Mouse (Mus musculus): Measurements from ENCODE around the gene Optn. TPM values are rescaled to one million over a fixed set of nuclear protein-coding genes. Genes with fewer than 3 reads are reported as not detected.

Gene Optn
- polyA plus RNA-seq, 1 experiment from 2014 or later, result 17.0 TPM

DNA sequence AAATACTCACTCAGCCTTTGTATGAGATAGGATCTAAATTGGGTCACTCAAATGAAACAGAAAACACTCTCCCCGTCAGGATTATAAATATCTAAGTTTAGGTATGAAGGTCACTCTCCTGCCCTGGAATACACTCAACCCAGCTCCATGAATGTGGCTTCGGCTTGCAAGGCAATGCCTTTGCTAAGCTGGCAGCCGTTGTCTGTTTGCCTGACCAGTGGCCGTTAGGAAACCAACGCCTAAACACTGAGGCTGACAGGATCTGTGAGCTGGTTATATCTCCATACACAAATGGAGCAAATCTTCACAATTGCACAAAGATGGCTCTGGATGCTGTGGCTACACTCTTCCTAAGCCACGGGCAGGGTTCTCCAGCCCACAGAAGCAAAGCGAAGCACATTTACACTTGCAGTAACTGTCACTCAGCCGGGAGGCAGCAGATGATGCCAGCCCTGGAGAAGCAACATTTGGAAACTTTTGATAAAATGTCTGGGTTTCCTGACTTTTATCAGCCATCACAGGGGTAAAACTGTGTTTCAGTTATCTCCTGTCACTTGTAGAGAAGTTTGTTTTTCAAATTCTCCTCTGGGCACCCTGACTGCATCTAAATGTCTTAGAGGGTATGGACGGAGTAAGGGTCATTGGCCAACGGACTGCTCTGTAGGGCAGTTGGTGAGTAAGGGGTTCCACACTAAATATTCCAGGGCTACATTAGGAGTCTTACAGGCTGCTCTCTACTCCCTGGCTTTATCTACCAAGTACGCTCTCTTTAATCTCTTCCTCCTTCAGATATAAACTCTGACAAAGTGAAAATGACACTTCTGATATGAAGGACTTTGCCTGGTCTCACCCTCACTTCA lies 21.0 kb downstream of the Optn start:
- Histone ChIP-seq H3K36me3 (ENCODE audit: control insufficient read depth, insufficient read depth, low read length) (no peaks in the 10 kb centered on the region), H3K27me3 (ENCODE audit: control insufficient read depth, insufficient read depth, low read length) (no peaks in the 10 kb centered on the region), H3K4me2 (replicated peaks; ENCODE audit: low read depth) (no peak overlapping the region), H3K27ac (replicated peaks) (no peak overlapping the region), H3K9me3 (ENCODE audit: control insufficient read depth, low read length) (no peaks in the 10 kb centered on the region), H3K9ac (ENCODE audit: low read length) (no peak overlapping the region), H3K4me1 (replicated peaks; ENCODE audit: control insufficient read depth, insufficient read depth) (no peaks in the 10 kb centered on the region), H3K4me3 (ENCODE audit: low read depth, low read length) (no peak overlapping the region)
- ATAC-seq (ENCODE audit: low FRiP score, low TSS enrichment) (no peak), DNase-seq (ENCODE audit: low spot score) (no peak)
- no peak for TF ChIP-seq EP300 (optimal IDR thresholded peaks at IDR 0.05)
- no peak for TF ChIP-seq CTCF (IDR thresholded peaks at IDR 0.05; ENCODE audit: low read depth)
- 63% methylated on average over 11 of the region's 11 CpGs for WGBS

DNA sequence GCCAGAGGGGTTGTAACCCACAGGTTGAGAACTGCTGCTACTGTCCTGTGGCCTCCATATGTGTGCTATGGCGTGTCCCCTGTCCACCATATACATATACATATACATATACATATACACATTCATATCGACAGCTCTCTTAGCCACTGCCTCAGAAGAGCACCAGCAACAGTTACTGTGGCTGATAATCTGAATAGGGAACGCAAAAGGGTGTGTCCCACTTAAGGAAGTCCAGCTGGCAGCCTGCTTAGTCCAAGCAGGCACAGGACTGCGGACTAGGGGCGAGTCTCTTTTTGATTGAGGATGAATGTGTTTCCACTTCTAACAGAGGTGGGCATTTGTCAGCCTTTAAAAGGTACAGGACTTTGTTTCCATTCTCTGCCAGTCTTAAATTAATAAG lies 22.0 kb downstream of the Optn start:
- Histone ChIP-seq H3K27me3 (ENCODE audit: control insufficient read depth, insufficient read depth, low read length) (no peaks in the 10 kb centered on the region), H3K4me2 (replicated peaks; ENCODE audit: low read depth) (no peak overlapping the region), H3K4me1 (replicated peaks; ENCODE audit: control insufficient read depth, insufficient read depth) (no peaks in the 10 kb centered on the region), H3K27ac (replicated peaks) (no peak overlapping the region), H3K9ac (ENCODE audit: low read length) (no peak overlapping the region), H3K9me3 (ENCODE audit: control insufficient read depth, low read length) (no peaks in the 10 kb centered on the region), H3K36me3 (ENCODE audit: control insufficient read depth, insufficient read depth, low read length) (no peaks in the 10 kb centered on the region), H3K4me3 (ENCODE audit: low read depth, low read length) (no peak overlapping the region)
- ATAC-seq (ENCODE audit: low FRiP score, low TSS enrichment), result no peak
- WGBS, result 58% methylated on average over 5 of the region's 5 CpGs
- DNase-seq (ENCODE audit: low spot score), result no peak
- no peak for TF ChIP-seq EP300 (optimal IDR thresholded peaks at IDR 0.05)

DNA sequence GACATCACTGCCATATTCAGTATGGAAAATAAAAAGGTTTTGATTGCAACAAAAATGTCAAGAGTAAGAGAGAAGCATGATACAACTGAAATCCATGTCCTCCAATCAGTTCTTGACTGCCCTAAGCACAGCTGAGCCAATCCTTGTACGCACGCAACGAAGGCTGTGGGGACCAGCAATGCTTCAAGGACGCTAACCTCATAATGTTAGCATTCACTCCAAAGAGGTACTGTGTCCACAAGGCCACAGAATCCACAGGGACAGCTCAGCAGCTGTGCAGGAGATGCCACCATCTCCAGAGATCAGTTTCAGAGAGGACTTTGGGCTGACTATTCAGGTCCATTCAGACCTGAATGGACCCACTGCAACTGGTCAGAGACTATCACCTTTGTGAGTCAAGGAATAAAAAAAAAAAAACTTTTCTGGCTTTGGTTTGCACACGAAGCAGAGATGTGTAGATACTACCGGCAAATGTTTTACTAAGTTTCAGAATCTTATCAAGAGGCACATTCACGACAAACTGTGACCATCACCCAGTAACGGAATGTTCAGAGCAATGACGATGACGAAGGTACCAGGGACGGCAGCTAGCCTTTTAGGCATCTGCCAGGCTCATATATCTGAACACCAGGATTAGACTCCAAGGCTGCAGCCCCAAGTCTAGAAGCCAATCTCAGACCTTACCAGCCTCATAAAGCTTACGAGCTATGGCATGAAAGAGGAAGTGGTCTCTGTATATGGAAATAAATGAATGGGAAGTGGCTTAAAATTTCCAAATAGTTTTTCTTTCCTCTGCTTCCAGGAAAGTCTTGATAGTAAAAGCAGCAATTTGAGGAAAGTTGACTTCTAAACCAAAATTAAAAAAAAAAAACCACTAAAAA lies 23.3 kb downstream of the Optn start:
- no peak for TF ChIP-seq EP300 (optimal IDR thresholded peaks at IDR 0.05)
- Histone ChIP-seq H3K27ac (replicated peaks) (peak overlapping the region; percentile 40; the same call in 1 of the 2 replicates), H3K27me3 (ENCODE audit: control insufficient read depth, insufficient read depth, low read length) (no peaks in the 10 kb centered on the region), H3K9me3 (ENCODE audit: control insufficient read depth, low read length) (no peaks in the 10 kb centered on the region), H3K4me1 (replicated peaks; ENCODE audit: control insufficient read depth, insufficient read depth) (no peaks in the 10 kb centered on the region), H3K36me3 (ENCODE audit: control insufficient read depth, insufficient read depth, low read length) (no peaks in the 10 kb centered on the region), H3K4me2 (replicated peaks; ENCODE audit: low read depth) (no peak overlapping the region), H3K9ac (ENCODE audit: low read length) (no peak overlapping the region), H3K4me3 (ENCODE audit: low read depth, low read length) (no peak overlapping the region)
- WGBS, result 75% methylated on average over 12 of the region's 12 CpGs
- no peak for DNase-seq (ENCODE audit: low spot score)
- ATAC-seq (ENCODE audit: low FRiP score, low TSS enrichment), result no peak

DNA sequence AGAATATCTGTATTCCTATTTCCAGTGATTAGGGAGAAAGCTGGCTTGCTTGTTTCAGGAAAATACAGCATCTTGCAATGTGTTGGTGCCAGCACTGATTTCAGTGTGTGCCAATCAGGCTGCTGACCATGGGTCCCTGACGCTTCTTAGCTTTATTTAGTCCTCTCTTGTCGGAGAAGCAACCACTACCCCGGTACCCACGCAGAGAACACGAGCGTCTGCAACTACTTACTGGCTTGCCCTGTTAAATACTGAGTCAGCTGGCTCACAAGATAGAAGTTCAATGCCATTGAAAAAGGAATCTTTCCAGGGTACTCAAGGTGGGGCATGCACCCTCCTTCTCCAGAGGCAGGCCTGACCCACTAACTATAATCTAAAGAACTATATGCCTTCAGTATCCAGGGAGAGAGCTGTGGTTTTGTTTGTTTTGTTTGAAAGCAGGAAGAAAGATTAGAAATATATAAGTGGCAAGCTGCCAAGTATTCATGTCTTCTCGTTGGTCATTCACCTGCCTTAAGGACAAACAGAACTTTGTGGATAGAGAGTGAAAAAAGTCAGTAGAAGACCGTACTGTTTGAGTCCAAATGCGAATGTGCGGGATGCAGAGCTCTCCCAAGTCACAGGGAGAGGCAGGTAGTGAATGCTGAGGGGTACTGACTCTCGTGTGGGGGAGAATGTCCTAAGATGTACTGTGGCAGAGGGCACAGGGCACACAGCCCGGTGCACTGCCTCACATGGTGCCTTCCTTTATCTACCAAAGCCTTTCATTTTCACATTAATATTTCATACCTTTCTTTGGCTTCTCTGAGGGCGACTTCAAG lies 24.3 kb downstream of the Optn start:
- 50% methylated on average over 13 of the region's 13 CpGs for WGBS
- ATAC-seq (ENCODE audit: low FRiP score, low TSS enrichment) (peak; percentile 89), DNase-seq (ENCODE audit: low spot score) (peak; percentile 45)
- no peaks in the 10 kb centered on the region for H3K4me1 ChIP-seq (replicated peaks; ENCODE audit: control insufficient read depth, insufficient read depth)
- no peaks in the 10 kb centered on the region for H3K27me3 ChIP-seq (ENCODE audit: control insufficient read depth, insufficient read depth, low read length)
- TF ChIP-seq EP300 (optimal IDR thresholded peaks at IDR 0.05) (no peak), CTCF (IDR thresholded peaks at IDR 0.05; ENCODE audit: low read depth) (no peak)
- H3K4me3 ChIP-seq (ENCODE audit: low read depth, low read length), result no peak overlapping the region
- no peak overlapping the region for H3K9ac ChIP-seq (ENCODE audit: low read length)
- no peaks in the 10 kb centered on the region for H3K36me3 ChIP-seq (ENCODE audit: control insufficient read depth, insufficient read depth, low read length)
- H3K27ac ChIP-seq (replicated peaks), result peak overlapping the region; percentile 40; the same call in 1 of the 2 replicates
- H3K4me2 ChIP-seq (replicated peaks; ENCODE audit: low read depth), result no peak overlapping the region
- no peaks in the 10 kb centered on the region for H3K9me3 ChIP-seq (ENCODE audit: control insufficient read depth, low read length)

DNA sequence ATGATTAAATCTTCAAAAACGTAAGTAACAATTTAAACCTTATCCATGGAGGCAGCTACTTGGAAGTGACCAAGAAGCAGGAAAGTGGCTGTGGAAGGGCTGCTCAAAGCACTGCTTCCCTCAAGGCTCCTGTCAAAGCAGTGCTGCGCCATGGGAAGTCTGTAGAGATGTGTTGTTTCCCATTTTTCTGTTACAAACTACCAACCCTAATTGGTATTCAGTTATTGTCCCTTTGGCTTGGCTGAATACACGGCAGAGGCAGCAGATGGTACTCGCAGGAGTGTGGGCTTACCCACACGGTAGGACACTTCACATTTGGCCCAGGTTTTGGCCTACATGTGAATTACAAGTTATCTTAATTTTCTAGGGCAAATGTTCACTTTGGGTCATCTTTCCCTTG lies 25.5 kb downstream of the Optn start:
- no peak for DNase-seq (ENCODE audit: low spot score)
- Histone ChIP-seq H3K36me3 (ENCODE audit: control insufficient read depth, insufficient read depth, low read length) (no peaks in the 10 kb centered on the region), H3K9me3 (ENCODE audit: control insufficient read depth, low read length) (no peaks in the 10 kb centered on the region), H3K4me3 (ENCODE audit: low read depth, low read length) (no peak overlapping the region), H3K4me2 (replicated peaks; ENCODE audit: low read depth) (no peak overlapping the region), H3K4me1 (replicated peaks; ENCODE audit: control insufficient read depth, insufficient read depth) (no peaks in the 10 kb centered on the region), H3K27me3 (ENCODE audit: control insufficient read depth, insufficient read depth, low read length) (no peaks in the 10 kb centered on the region), H3K27ac (replicated peaks) (no peak overlapping the region), H3K9ac (ENCODE audit: low read length) (no peak overlapping the region)
- TF ChIP-seq CTCF (IDR thresholded peaks at IDR 0.05; ENCODE audit: low read depth) (no peak), EP300 (optimal IDR thresholded peaks at IDR 0.05) (no peak)
- WGBS, result 85% methylated on average over 5 of the region's 5 CpGs
- ATAC-seq (ENCODE audit: low FRiP score, low TSS enrichment), result no peak
